Mouse (Mus musculus): Measurements from ENCODE around the gene Ppid.

DNA sequence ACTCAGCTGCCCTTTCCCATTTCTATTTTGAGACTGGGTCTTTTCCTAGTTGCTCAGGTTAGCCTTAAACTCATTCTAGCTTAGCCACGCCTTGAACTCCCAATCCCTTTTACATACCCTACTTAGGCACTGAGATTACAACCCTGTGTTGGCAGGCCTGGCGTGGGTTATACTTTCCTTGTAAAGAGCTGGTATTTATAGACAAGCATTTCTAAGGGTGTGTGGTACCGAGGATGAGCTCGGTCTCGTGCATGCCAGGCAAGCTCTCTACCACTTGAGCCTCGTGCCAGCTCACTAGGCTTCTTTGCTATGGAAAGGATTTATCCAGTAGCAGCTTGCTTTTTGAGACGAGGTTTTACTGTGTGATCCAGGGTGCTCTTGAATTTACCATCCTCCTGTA lies 4.3 kb downstream of the Ppid start:
- TF ChIP-seq CTCF (IDR thresholded peaks at IDR 0.05; ENCODE audit: low read depth, low read length) (no peak), GATA1 (IDR thresholded peaks at IDR 0.05; ENCODE audit: borderline replicate concordance, low read length) (no peak), POLR2AphosphoS5 (IDR thresholded peaks at IDR 0.05; ENCODE audit: insufficient replicate concordance, low read depth, low read length) (no peak)
